Mouse (Mus musculus): ENCODE results near the gene Itga5.
"Not testable (repeated sequence)": the region's sequence is repeated elsewhere in the genome, so short reads cannot be mapped to it uniquely, and the experiment has no call there.

Itga5 gene

GRCm38 (mm10) chr15:103366376-103367149 lies at the start of gene Itga5:
Itga5 (minus strand) TSS chr15:103366763.
- DNase-seq (ENCODE audit: low read depth, low spot score) = peak; percentile 31

GRCm38 (mm10) chr15:103405586-103405985 lies 39.0 kb upstream of the Itga5 start:
- DNase-seq (ENCODE audit: low read depth, low spot score) = not testable (repeated sequence)

GRCm38 (mm10) chr15:103401361-103401760 lies 34.8 kb upstream of the Itga5 start:
- no peak for DNase-seq (ENCODE audit: low read depth, low spot score)

- no peak for DNase-seq (ENCODE audit: low read depth, low spot score)
Measured at GRCm38 (mm10) chr15:103393577-103393976, 27.0 kb upstream of the Itga5 start.

GRCm38 (mm10) chr15:103388556-103389145 lies 22.1 kb upstream of the Itga5 start:
- peak; percentile 45 for DNase-seq (ENCODE audit: low read depth, low spot score)

- DNase-seq (ENCODE audit: low read depth, low spot score) = no peak
Measured at GRCm38 (mm10) chr15:103383771-103384488, 17.4 kb upstream of the Itga5 start.

GRCm38 (mm10) chr15:103382795-103383406 lies 16.3 kb upstream of the Itga5 start:
- DNase-seq (ENCODE audit: low read depth, low spot score) = no peak

- DNase-seq (ENCODE audit: low read depth, low spot score) = peak; percentile 38
Measured at GRCm38 (mm10) chr15:103382075-103382474, 15.5 kb upstream of the Itga5 start.

- DNase-seq (ENCODE audit: low read depth, low spot score) = no peak
Measured at GRCm38 (mm10) chr15:103378665-103379356, 12.2 kb upstream of the Itga5 start.

GRCm38 (mm10) chr15:103377752-103378664 lies 11.4 kb upstream of the Itga5 start:
- DNase-seq (ENCODE audit: low read depth, low spot score) = no peak

GRCm38 (mm10) chr15:103376837-103377269 lies 10.3 kb upstream of the Itga5 start:
- no peak for DNase-seq (ENCODE audit: low read depth, low spot score)

- no peak for DNase-seq (ENCODE audit: low read depth, low spot score)
Measured at GRCm38 (mm10) chr15:103375112-103375800, 8.7 kb upstream of the Itga5 start.

- no peak for DNase-seq (ENCODE audit: low read depth, low spot score)
Measured at GRCm38 (mm10) chr15:103372461-103372860, 5.9 kb upstream of the Itga5 start.

GRCm38 (mm10) chr15:103371741-103372140 lies 5.2 kb upstream of the Itga5 start:
- no peak for DNase-seq (ENCODE audit: low read depth, low spot score)

- DNase-seq (ENCODE audit: low read depth, low spot score) = no peak
Measured at GRCm38 (mm10) chr15:103371208-103371607, 4.6 kb upstream of the Itga5 start.

- no peak for DNase-seq (ENCODE audit: low read depth, low spot score)
Measured at GRCm38 (mm10) chr15:103370462-103370861, 3.9 kb upstream of the Itga5 start.

GRCm38 (mm10) chr15:103369123-103369522 lies 2.6 kb upstream of the Itga5 start:
- DNase-seq (ENCODE audit: low read depth, low spot score) = peak; percentile 67

- DNase-seq (ENCODE audit: low read depth, low spot score) = no peak
Measured at GRCm38 (mm10) chr15:103368179-103368940, 1.8 kb upstream of the Itga5 start.
